Mouse (Mus musculus): ENCODE measurements at regions not wholly inside any gene's neighbourhood (a gene's known extent, or its start where the extent isn't known, plus 50 kb on each side); places are given as distances from the start of the nearest gene placed in this dataset.

GRCm38 (mm10) chr14:90488301-90488700, 2017.1 kb upstream of the Pcdh20 start:
- DNase-seq (ENCODE audit: low spot score), result no peak

GRCm38 (mm10) chr14:90447971-90448370, 1976.8 kb upstream of the Pcdh20 start:
- DNase-seq (ENCODE audit: low spot score), result no peak

- DNase-seq (ENCODE audit: low spot score), result peak; percentile 12
Measured at GRCm38 (mm10) chr14:90432874-90433543, 1961.8 kb upstream of the Pcdh20 start.

GRCm38 (mm10) chr14:90412707-90413106, 1941.5 kb upstream of the Pcdh20 start:
- DNase-seq (ENCODE audit: low spot score), result no peak

GRCm38 (mm10) chr14:90406350-90406749, 1935.2 kb upstream of the Pcdh20 start:
- no peak for DNase-seq (ENCODE audit: low spot score)

GRCm38 (mm10) chr14:90405476-90405875, 1934.3 kb upstream of the Pcdh20 start:
- DNase-seq (ENCODE audit: low spot score), result no peak

- DNase-seq (ENCODE audit: low spot score), result no peak
Measured at GRCm38 (mm10) chr14:90367256-90367936, 1896.2 kb upstream of the Pcdh20 start.

DNA sequence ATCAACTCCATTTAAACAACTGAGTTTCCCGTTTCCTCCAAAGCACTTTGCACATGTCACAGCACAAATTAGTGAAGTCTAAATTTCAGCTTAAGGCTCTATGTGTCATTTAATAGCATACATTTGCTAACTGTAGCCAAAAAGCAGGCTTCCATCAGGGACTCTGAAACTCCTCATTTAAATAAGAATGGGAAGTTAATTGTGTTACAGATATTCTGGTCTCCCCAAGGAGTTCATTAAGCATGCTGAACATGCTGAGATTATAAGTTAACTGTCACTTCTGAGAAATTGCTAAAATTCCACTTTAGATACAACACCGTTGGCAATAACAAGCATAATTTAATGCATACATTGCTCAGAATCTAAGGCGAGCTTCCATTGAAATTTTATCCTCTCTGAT, 1863.3 kb upstream of the Pcdh20 start:
- no peak for DNase-seq (ENCODE audit: low spot score)

DNA sequence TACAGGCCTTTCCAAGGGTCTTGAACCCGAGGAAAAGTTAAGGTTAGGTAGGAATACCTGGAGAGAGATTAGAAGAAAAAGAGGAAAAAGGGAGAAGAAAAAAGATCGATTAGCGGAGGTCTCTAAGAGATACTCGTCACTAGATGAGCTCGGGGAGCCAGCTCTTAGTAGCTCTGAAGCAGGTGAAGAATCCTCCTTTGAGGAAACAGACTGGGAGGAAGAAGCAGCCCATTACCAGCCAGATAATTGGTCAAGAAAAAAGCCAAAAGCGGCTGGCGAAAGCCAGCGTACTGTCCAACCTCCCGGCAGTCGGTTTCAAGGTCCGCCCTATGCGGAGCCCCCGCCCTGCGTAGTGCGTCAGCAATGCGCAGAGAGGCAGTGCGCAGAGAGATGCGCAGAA, 1824.3 kb upstream of the Pcdh20 start:
- peak; percentile 16 for DNase-seq (ENCODE audit: low spot score)

DNA sequence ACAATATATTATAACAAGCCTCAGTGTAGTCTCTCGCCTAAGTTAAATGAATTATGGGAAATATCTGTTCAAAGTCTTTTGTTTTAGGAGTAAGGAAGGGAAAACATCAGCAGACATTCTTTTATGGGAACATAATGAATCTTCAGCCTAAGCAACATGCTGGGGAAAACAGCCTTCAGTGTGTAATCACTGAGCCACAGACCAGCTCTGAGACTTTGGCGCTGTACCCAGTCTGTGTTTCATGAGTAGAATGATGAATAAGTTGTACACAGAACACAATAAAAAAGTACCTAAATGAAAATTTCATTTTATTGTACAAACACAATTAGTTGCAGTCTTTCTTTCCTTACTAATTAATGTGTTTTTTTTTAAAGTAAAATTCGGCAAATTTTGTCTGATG, 1774.8 kb upstream of the Pcdh20 start:
- DNase-seq (ENCODE audit: low spot score), result no peak

DNA sequence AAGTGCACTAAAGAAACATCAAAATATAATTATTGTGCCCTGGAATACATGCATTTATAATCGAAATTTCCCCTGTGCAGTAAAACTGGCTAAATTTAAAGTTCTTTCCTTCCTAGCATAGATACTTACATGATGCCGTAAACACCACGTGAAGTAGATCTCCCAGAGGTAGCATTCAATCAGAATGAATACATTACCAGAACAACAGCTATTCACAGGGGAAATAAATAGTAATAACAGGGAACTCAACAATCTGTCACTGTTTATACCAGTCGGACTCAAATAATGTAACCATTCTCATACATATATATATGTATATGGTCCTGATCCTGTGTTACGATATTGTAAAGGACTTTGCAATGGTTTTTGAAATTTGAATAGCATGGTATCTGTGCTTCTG, 1761.5 kb upstream of the Pcdh20 start:
- DNase-seq (ENCODE audit: low spot score), result no peak

GRCm38 (mm10) chr14:90200294-90200693, 1729.1 kb upstream of the Pcdh20 start:
- no peak for DNase-seq (ENCODE audit: low spot score)

GRCm38 (mm10) chr14:90197791-90198190, 1726.6 kb upstream of the Pcdh20 start:
- DNase-seq (ENCODE audit: low spot score), result no peak

GRCm38 (mm10) chr14:90172729-90173128, 1701.5 kb upstream of the Pcdh20 start:
- DNase-seq (ENCODE audit: low spot score), result no peak

Data from ovary, postnatal 36 days (tissue).